Mouse (Mus musculus): ENCODE measurements around the gene Cdk2ap2.

DNA sequence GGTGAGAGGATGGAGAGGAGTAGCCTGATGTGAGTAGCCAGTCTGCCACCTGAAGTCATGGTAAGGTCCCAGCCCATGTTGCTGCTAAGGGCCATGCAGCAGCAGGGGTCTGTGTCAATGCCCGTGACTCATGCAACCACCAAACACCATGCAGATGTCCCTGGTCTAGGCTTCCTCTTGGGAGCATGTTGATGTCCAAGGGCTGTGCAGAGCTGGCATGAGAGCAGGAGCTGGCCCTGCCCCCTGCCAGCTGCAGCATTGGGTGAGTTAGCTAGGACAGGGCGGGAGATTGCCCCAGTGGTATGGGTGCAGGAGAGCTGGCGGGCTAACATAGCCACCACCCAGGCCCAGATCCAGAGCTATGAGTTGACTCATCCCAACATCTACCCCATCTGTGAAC, 6.5 kb upstream of the Cdk2ap2 start:
- TF ChIP-seq CTCF (IDR thresholded peaks at IDR 0.05; ENCODE audit: low read depth) (no peak), EP300 (IDR thresholded peaks at IDR 0.05; ENCODE audit: low read depth) (no peak)

Data from liver, embryonic 14.5 days (tissue).